Mouse (Mus musculus) midbrain, embryonic 11.5 days (tissue): Measurements from ENCODE around the gene Ulk2. TPM values are rescaled to one million over a fixed set of nuclear protein-coding genes. Genes with fewer than 3 reads are reported as not detected.

Experiments
- ATAC-seq: fragments of 200-750 bp; cut with Nextera tagmentation; 2 replicates; pipeline ENCODE4 v1.8.0; 2017; ENCODE audit warnings: moderate TSS enrichment, moderate library complexity; ENCODE audit not compliant: low FRiP score
- DNase-seq: peaks from one replicate; pipeline ENCODE4 v3.0.0; 2015; ENCODE audit warnings: low spot score; ENCODE audit errors: missing footprints
- H3K27ac ChIP-seq: fragments of 300-500 bp; sonication (generic); 2 replicates; pipeline ENCODE4 v1.5.1; 2014; ENCODE audit warnings: low read depth, low read length
- H3K27me3 ChIP-seq: fragments of 300-500 bp; sonication (generic); 2 replicates; pipeline ENCODE4 v1.6.1; 2014; ENCODE audit warnings: mild to moderate bottlenecking, low read length, moderate library complexity, mixed read lengths; ENCODE audit not compliant: control insufficient read depth, insufficient read depth
- H3K36me3 ChIP-seq: fragments of 300-500 bp; sonication (generic); 2 replicates; pipeline ENCODE4 v1.6.1; 2014; ENCODE audit warnings: mild to moderate bottlenecking, low read length, moderate library complexity, mixed read lengths; ENCODE audit not compliant: control insufficient read depth, insufficient read depth
- H3K4me1 ChIP-seq: fragments of 300-500 bp; sonication (generic); 2 replicates; pipeline ENCODE4 v1.6.1; 2014; ENCODE audit warnings: low read length; ENCODE audit not compliant: control insufficient read depth, insufficient read depth
- H3K4me2 ChIP-seq: fragments of 300-500 bp; sonication (generic); 2 replicates; pipeline ENCODE4 v1.6.1; 2014; ENCODE audit warnings: mild to moderate bottlenecking, moderate library complexity
- H3K4me3 ChIP-seq: fragments of 300-500 bp; sonication (generic); 2 replicates; pipeline ENCODE4 v1.5.1; 2014; ENCODE audit warnings: low read depth, low read length
- H3K9ac ChIP-seq: fragments of 300-500 bp; sonication (generic); 2 replicates; pipeline ENCODE4 v1.6.1; 2014; ENCODE audit warnings: low read length
- H3K9me3 ChIP-seq: fragments of 300-500 bp; sonication (generic); 2 replicates; pipeline ENCODE4 v1.6.1; 2016; ENCODE audit warnings: low read length; ENCODE audit not compliant: control insufficient read depth
- WGBS: fragments of 180-500 bp; shearing (Covaris S2); extraction: QIAGEN DNeasy Blood & Tissue Kit; methylation state at CpG from one replicate; pipeline ENCODE4 v1.1.7; 2014; 5-methylcytosine and 5-hydroxymethylcytosine counted together
- polyA plus RNA-seq: library from polyadenylated mRNA; unstranded; fragments of >200 nt; fragmentation: Nextera tagmentation; extraction: Ambion mirVana; gene quantifications from 2 replicates; pipeline ENCODE4 v1.2.1, GENCODE M21; 2014

Ulk2 gene
- polyA plus RNA-seq, 1 experiment from 2014 or later = 32.8 TPM

- 63% methylated on average over 3 of the region's 3 CpGs for WGBS
- Histone ChIP-seq H3K27ac (no peak overlapping the region), H3K9ac (no peak overlapping the region), H3K27me3 (no peaks in the 10 kb centered on the region), H3K4me2 (no peak overlapping the region), H3K4me3 (no peak overlapping the region), H3K36me3 (peaks cover 18% of the 10 kb centered on the region; the same call in 1 of the 2 replicates), H3K4me1 (no peaks in the 10 kb centered on the region), H3K9me3 (no peaks in the 10 kb centered on the region)
- DNase-seq (no peak), ATAC-seq (no peak)
Observed at GRCm38 (mm10) chr11:61744460-61744859, 110.4 kb downstream of the Ulk2 start.

GRCm38 (mm10) chr11:61743768-61744167 is 111.1 kb downstream of the Ulk2 start:
- Histone ChIP-seq H3K9ac (no peak overlapping the region), H3K27me3 (no peaks in the 10 kb centered on the region)

GRCm38 (mm10) chr11:61740500-61740899 is 114.4 kb downstream of the Ulk2 start:
- Histone ChIP-seq H3K9me3 (no peaks in the 10 kb centered on the region), H3K4me3 (no peak overlapping the region), H3K4me1 (no peaks in the 10 kb centered on the region), H3K9ac (no peak overlapping the region), H3K27ac (no peak overlapping the region), H3K4me2 (no peak overlapping the region), H3K27me3 (no peaks in the 10 kb centered on the region), H3K36me3 (peaks cover 17% of the 10 kb centered on the region; the same call in 1 of the 2 replicates)
- 100% methylated on average over 1 of the region's 1 CpGs for WGBS
- no peak for DNase-seq
- ATAC-seq = no peak

More at GRCm38 (mm10) chr11:61743768-61744167, 111.1 kb downstream of the Ulk2 start:
- Histone ChIP-seq H3K4me3 (no peak overlapping the region), H3K27ac (no peak overlapping the region), H3K4me2 (no peak overlapping the region), H3K4me1 (no peaks in the 10 kb centered on the region), H3K9me3 (no peaks in the 10 kb centered on the region), H3K36me3 (peaks cover 18% of the 10 kb centered on the region; the same call in 1 of the 2 replicates)
- WGBS = 67% methylated on average over 3 of the region's 3 CpGs
- no peak for ATAC-seq
- no peak for DNase-seq

- no peaks in the 10 kb centered on the region for H3K27me3 ChIP-seq
- H3K4me2 ChIP-seq = no peak overlapping the region
- no peaks in the 10 kb centered on the region for H3K4me1 ChIP-seq
- H3K36me3 ChIP-seq = peaks cover 18% of the 10 kb centered on the region; the same call in 1 of the 2 replicates
- no peak overlapping the region for H3K9ac ChIP-seq
- ATAC-seq (no peak), DNase-seq (no peak)
- no peak overlapping the region for H3K4me3 ChIP-seq
- H3K9me3 ChIP-seq = no peaks in the 10 kb centered on the region
- H3K27ac ChIP-seq = no peak overlapping the region
- 90% methylated on average over 1 of the region's 1 CpGs for WGBS
Observed at GRCm38 (mm10) chr11:61737290-61737689, 117.6 kb downstream of the Ulk2 start.

GRCm38 (mm10) chr11:61732672-61733071 is 122.2 kb downstream of the Ulk2 start:
- Histone ChIP-seq H3K4me1 (no peaks in the 10 kb centered on the region), H3K36me3 (peaks cover 6% of the 10 kb centered on the region; the same call in 1 of the 2 replicates)
- no peak for ATAC-seq

GRCm38 (mm10) chr11:61728037-61728436 is 126.8 kb downstream of the Ulk2 start:
- ATAC-seq = no peak
- 94% methylated on average over 2 of the region's 2 CpGs for WGBS
- Histone ChIP-seq H3K4me3 (no peak overlapping the region), H3K27me3 (no peaks in the 10 kb centered on the region), H3K9ac (no peak overlapping the region), H3K4me1 (no peaks in the 10 kb centered on the region), H3K9me3 (no peaks in the 10 kb centered on the region), H3K27ac (no peak overlapping the region), H3K4me2 (no peak overlapping the region), H3K36me3 (peaks cover 2% of the 10 kb centered on the region; the same call in 1 of the 2 replicates)
- DNase-seq = no peak

More at GRCm38 (mm10) chr11:61732672-61733071, 122.2 kb downstream of the Ulk2 start:
- H3K9me3 ChIP-seq = no peaks in the 10 kb centered on the region
- H3K27me3 ChIP-seq = no peaks in the 10 kb centered on the region
- no peak overlapping the region for H3K4me3 ChIP-seq
- WGBS = 90% methylated on average over 7 of the region's 7 CpGs
- no peak overlapping the region for H3K9ac ChIP-seq
- H3K4me2 ChIP-seq = no peak overlapping the region
- no peak overlapping the region for H3K27ac ChIP-seq
- DNase-seq = no peak

Other genes with a start within 250 kb of the Ulk2 start
- 6.2 and 7.1 TPM in 2 replicates for gene Grap, start 201.8 kb downstream of the Ulk2 start, polyA plus RNA-seq
- 0.19 and 0.59 TPM in 2 replicates for gene Fam83g, start 171.0 kb downstream of the Ulk2 start, polyA plus RNA-seq
- gene Slc5a10, start 134.2 kb downstream of the Ulk2 start, polyA plus RNA-seq = not detected in 2 replicates
- 51.7 and 55.4 TPM in 2 replicates for gene Prpsap2, start 93.0 kb downstream of the Ulk2 start, polyA plus RNA-seq
- gene Akap10, start 75.2 kb upstream of the Ulk2 start, polyA plus RNA-seq = 16.1 and 16.6 TPM in 2 replicates
- 15.8 and 16.3 TPM in 2 replicates for gene Specc1, start 101.7 kb upstream of the Ulk2 start, polyA plus RNA-seq